Mouse (Mus musculus): ENCODE results near the gene Samt3. TPM values are rescaled to one million over a fixed set of nuclear protein-coding genes. Genes with fewer than 3 reads are reported as not detected.

Gene Samt3
- polyA plus RNA-seq (2015; fragmentation: Nextera tagmentation; extraction: Ambion mirVana), result not detected in 2 replicates

- Histone ChIP-seq H3K9me3 (ENCODE audit: low read length) (no peaks in the 10 kb centered on the region), H3K4me1 (ENCODE audit: insufficient read depth, low read length) (no peaks in the 10 kb centered on the region), H3K36me3 (ENCODE audit: insufficient read depth, low read length) (no peaks in the 10 kb centered on the region), H3K4me3 (ENCODE audit: low read length) (no peak within 1 kb of the TSS), H3K4me2 (replicated peaks; ENCODE audit: low read depth, low read length) (no peak within 1 kb of the TSS), H3K27ac (ENCODE audit: low read length) (no peak within 1 kb of the TSS), H3K9ac (replicated peaks; ENCODE audit: low read length) (no peak within 1 kb of the TSS), H3K27me3 (ENCODE audit: insufficient read depth, low read length) (no peaks in the 10 kb centered on the region)
- ATAC-seq (ENCODE audit: low FRiP score, low TSS enrichment), result no peak
These were observed at the start of gene Samt3 for GRCm38 (mm10) chrX:86043899-86044298. Gene Samt3, plus strand, starts transcription at chrX:86044199.

- H3K27me3 ChIP-seq (ENCODE audit: insufficient read depth, low read length), result no peaks in the 10 kb centered on the region; the same call in 1 of the 2 replicates
- H3K4me2 ChIP-seq (replicated peaks; ENCODE audit: low read depth, low read length), result no peak overlapping the region
- H3K36me3 ChIP-seq (ENCODE audit: insufficient read depth, low read length), result no peaks in the 10 kb centered on the region
- no peak overlapping the region for H3K4me3 ChIP-seq (ENCODE audit: low read length)
- H3K9ac ChIP-seq (replicated peaks; ENCODE audit: low read length), result no peak overlapping the region
- no peaks in the 10 kb centered on the region for H3K4me1 ChIP-seq (ENCODE audit: insufficient read depth, low read length)
- H3K9me3 ChIP-seq (ENCODE audit: low read length), result no peaks in the 10 kb centered on the region
- H3K27ac ChIP-seq (ENCODE audit: low read length), result no peak overlapping the region
- 33% methylated on average over 1 of the region's 1 CpGs for WGBS
- ATAC-seq (ENCODE audit: low FRiP score, low TSS enrichment), result no peak
These were observed 27.4 kb upstream of the Samt3 start for GRCm38 (mm10) chrX:86016591-86016990.

- no peaks in the 10 kb centered on the region for H3K36me3 ChIP-seq (ENCODE audit: insufficient read depth, low read length)
- no peak for ATAC-seq (ENCODE audit: low FRiP score, low TSS enrichment)
- no peak overlapping the region for H3K4me2 ChIP-seq (replicated peaks; ENCODE audit: low read depth, low read length)
- H3K27me3 ChIP-seq (ENCODE audit: insufficient read depth, low read length), result no peaks in the 10 kb centered on the region; the same call in 1 of the 2 replicates
- H3K9ac ChIP-seq (replicated peaks; ENCODE audit: low read length), result no peak overlapping the region
- H3K9me3 ChIP-seq (ENCODE audit: low read length), result no peaks in the 10 kb centered on the region
- WGBS, result 74% methylated on average over 1 of the region's 1 CpGs
- no peak overlapping the region for H3K4me3 ChIP-seq (ENCODE audit: low read length)
- H3K4me1 ChIP-seq (ENCODE audit: insufficient read depth, low read length), result no peaks in the 10 kb centered on the region
- H3K27ac ChIP-seq (ENCODE audit: low read length), result no peak overlapping the region
These were observed 44.7 kb downstream of the Samt3 start for GRCm38 (mm10) chrX:86088672-86089071.

Other genes starting within 250 kb of the Samt3 start
- gene 5430427O19Rik, start 173.8 kb upstream of the Samt3 start, polyA plus RNA-seq (2015; fragmentation: Nextera tagmentation; extraction: Ambion mirVana), result 0.07 and 0.15 TPM in 2 replicates
- 0.96 and 1.3 TPM in 2 replicates for gene Nr0b1, start 147.6 kb downstream of the Samt3 start, polyA plus RNA-seq (2015; fragmentation: Nextera tagmentation; extraction: Ambion mirVana)